Mouse (Mus musculus) hindlimb bud, embryonic 11.5 days (tissue): Measurements from ENCODE around the gene Tnrc6c.
"Not testable (repeated sequence)": the region's sequence is repeated elsewhere in the genome, so short reads cannot be mapped to it uniquely, and the experiment has no call there.

ENCODE experiments used
- DNase-seq: peaks from one replicate; pipeline ENCODE4 v3.0.0-alpha.2; 2012; ENCODE audit warnings: low read depth, low spot score; ENCODE audit errors: extremely low spot score

The Tnrc6c gene

GRCm38 (mm10) chr11:117783683-117784309 is 129.7 kb downstream of the Tnrc6c start:
- no peak for DNase-seq

GRCm38 (mm10) chr11:117786294-117786693 is 132.2 kb downstream of the Tnrc6c start:
- no peak for DNase-seq

- DNase-seq: not testable (repeated sequence)
Observed at GRCm38 (mm10) chr11:117788481-117788880, 134.4 kb downstream of the Tnrc6c start.

GRCm38 (mm10) chr11:117790286-117790685 is 136.2 kb downstream of the Tnrc6c start:
- no peak for DNase-seq

- DNase-seq: no peak
Observed at GRCm38 (mm10) chr11:117790703-117791440, 136.8 kb downstream of the Tnrc6c start.

- no peak for DNase-seq
Observed at GRCm38 (mm10) chr11:117791441-117791761, 137.3 kb downstream of the Tnrc6c start.

GRCm38 (mm10) chr11:117792281-117792888 is 138.3 kb downstream of the Tnrc6c start:
- no peak for DNase-seq

- DNase-seq: no peak
Observed at GRCm38 (mm10) chr11:117794035-117794551, 140.0 kb downstream of the Tnrc6c start.

GRCm38 (mm10) chr11:117796954-117797353 is 142.9 kb downstream of the Tnrc6c start:
- no peak for DNase-seq

GRCm38 (mm10) chr11:117797511-117798159 is 143.5 kb downstream of the Tnrc6c start, which contains the start of gene 6030468B19Rik:
Gene 6030468B19Rik, plus strand, starts transcription at chr11:117797660.
- no peak for DNase-seq

GRCm38 (mm10) chr11:117798160-117798541 is 144.1 kb downstream of the Tnrc6c start:
- no peak for DNase-seq

GRCm38 (mm10) chr11:117799174-117799573 is 145.1 kb downstream of the Tnrc6c start:
- DNase-seq: no peak

GRCm38 (mm10) chr11:117800038-117800437 is 145.9 kb downstream of the Tnrc6c start:
- DNase-seq: no peak

GRCm38 (mm10) chr11:117801650-117802049 is 147.6 kb downstream of the Tnrc6c start:
- DNase-seq: no peak

GRCm38 (mm10) chr11:117803166-117803688 is 149.1 kb downstream of the Tnrc6c start:
- no peak for DNase-seq

- DNase-seq: no peak
Observed at GRCm38 (mm10) chr11:117806781-117807180, 152.7 kb downstream of the Tnrc6c start.

GRCm38 (mm10) chr11:117809407-117810311 is 155.6 kb downstream of the Tnrc6c start, which contains the start of the genes Gm20708 and Syngr2:
Gene Gm20708, plus strand, starts transcription at chr11:117809668.
Gene Syngr2, plus strand, starts transcription at chr11:117809668.
- no peak for DNase-seq

- DNase-seq: no peak
Observed at GRCm38 (mm10) chr11:117810401-117811046, 156.4 kb downstream of the Tnrc6c start.
